Mouse (Mus musculus) mouse embryonic stem cell (cell line): Measurements from ENCODE around the gene Fubp3.

Experiments used
- in situ Hi-C, 2 experiments: fragments of 300-500 bp; cut with MboI; formaldehyde crosslinking; loops; 1 replicate in 1 of 2; 3 replicates in 1 of 2; pipeline ENCODE4 v1.14.3; 2019 to 2020; ENCODE audit warnings: low sequenced_read_pairs in 2 of 2, low pct_unique_long_range_greater_than_20kb in 1 of 2, mixed read lengths in 1 of 2; ENCODE audit not compliant: unreplicated experiment in 1 of 2

Gene Fubp3

GRCm38 (mm10) chr2:31653971-31654853 is 81.8 kb downstream of the Fubp3 start:
- in situ Hi-C loops: loop anchor here in 1 of 2 experiments (10.0 kb wide), 1 partner anchor 169 kb away; no protein-coding TSS in a partner anchor

- in situ Hi-C loops: loop anchor here (5.0 to 10.0 kb wide), 2 partner anchors 163 to 170 kb away; no protein-coding TSS in a partner anchor
Measured at GRCm38 (mm10) chr2:31654854-31655559, 82.6 kb downstream of the Fubp3 start.

- in situ Hi-C loops: loop anchor here (5.0 to 10.0 kb wide), 2 partner anchors 164 to 172 kb away; no protein-coding TSS in a partner anchor
Measured at GRCm38 (mm10) chr2:31656374-31656773, 83.9 kb downstream of the Fubp3 start.

GRCm38 (mm10) chr2:31662939-31663803 is 90.7 kb downstream of the Fubp3 start:
- in situ Hi-C loops: no loop called here

GRCm38 (mm10) chr2:31663804-31664180 is 91.3 kb downstream of the Fubp3 start:
- in situ Hi-C loops: no loop called here
